8 mouse cellular contexts compared by ENCODE assay signal in genomic region chr8:92354536-92355482, GRCm38 (mm10). TPM values are rescaled to one million over a fixed set of nuclear protein-coding genes. Genes with fewer than 3 reads are reported as not detected.
DNase-seq lines count a peak whose midpoint lies in the region; ATAC-seq and TF ChIP-seq lines count a peak whose summit lies in the region.

No protein-coding gene starts in this region.

- H3K27ac ChIP-seq in bone marrow, adult 2 months (ENCODE audit: control insufficient read depth, insufficient read depth, low read depth, low read length, poor library complexity), result no peak overlapping the region
- H3K27ac ChIP-seq in heart, embryonic 16.5 days (ENCODE audit: low read length), result peak overlapping the region; percentile 89
- H3K27ac ChIP-seq in liver, embryonic 16.5 days (ENCODE audit: low read length), result no peak overlapping the region

- H3K4me2 ChIP-seq in heart, embryonic 16.5 days (ENCODE audit: low read depth, low read length), result peak overlapping the region; percentile 87
- H3K4me2 ChIP-seq in liver, embryonic 16.5 days (ENCODE audit: low read depth, low read length), result peak overlapping the region; percentile 96

- H3K9me3 ChIP-seq in heart, embryonic 16.5 days (replicated peaks; ENCODE audit: control insufficient read depth, low read length), result no peaks in the 10 kb centered on the region
- no peaks in the 10 kb centered on the region for H3K9me3 ChIP-seq in liver, embryonic 16.5 days (replicated peaks; ENCODE audit: control insufficient read depth, low read length)

- no peaks in the 10 kb centered on the region for H3K36me3 ChIP-seq in heart, embryonic 16.5 days (ENCODE audit: control insufficient read depth, insufficient read depth)
- H3K36me3 ChIP-seq in liver, embryonic 16.5 days (ENCODE audit: control insufficient read depth, insufficient read depth), result no peaks in the 10 kb centered on the region

- H3K4me1 ChIP-seq in bone marrow, adult 2 months (ENCODE audit: control insufficient read depth, insufficient read depth, low read length), result no peaks in the 10 kb centered on the region
- H3K4me1 ChIP-seq in heart, embryonic 16.5 days (ENCODE audit: control insufficient read depth, insufficient read depth, low read length), result peaks cover 15% of the 10 kb centered on the region
- H3K4me1 ChIP-seq in liver, embryonic 16.5 days (ENCODE audit: control insufficient read depth, low read depth, low read length), result peaks cover 18% of the 10 kb centered on the region

- DNase-seq in heart, adult 11 months, result peak; percentile 83
- DNase-seq in heart, adult 8-10 months (ENCODE audit: low spot score), result no peak
- DNase-seq in retina, postnatal 1 day, result peak; percentile 58
- DNase-seq in thymus, postnatal 14 days, result no peak
- no peak for DNase-seq in urinary bladder, adult 18-20 months (ENCODE audit: low spot score in 2 of 2)

- TF ChIP-seq POLR2A in bone marrow, adult 2 months (IDR thresholded peaks at IDR 0.05; ENCODE audit: borderline replicate concordance, control insufficient read depth, low read depth, low read length), result no peak

- peak overlapping the region; percentile 76 for H3K9ac ChIP-seq in heart, embryonic 16.5 days (ENCODE audit: low read length)
- peak overlapping the region; percentile 72 for H3K9ac ChIP-seq in liver, embryonic 16.5 days (ENCODE audit: low read depth, low read length)

- WGBS in bone marrow, adult 2 months, result 17% methylated on average over 22 of the region's 22 CpGs
- WGBS in heart, embryonic 16.5 days, result 6% methylated on average over 22 of the region's 22 CpGs
- 9% methylated on average over 22 of the region's 22 CpGs for WGBS in liver, embryonic 16.5 days (ENCODE audit: insufficient replicate concordance)

- ATAC-seq in heart, embryonic 16.5 days (replicated peaks; ENCODE audit: extremely low read depth, insufficient read depth, low FRiP score), result no peak
- ATAC-seq in liver, embryonic 16.5 days (ENCODE audit: low read depth), result no peak

- H3K27me3 ChIP-seq in heart, embryonic 16.5 days (ENCODE audit: control insufficient read depth, insufficient read depth, low read length), result peaks cover 13% of the 10 kb centered on the region
- H3K27me3 ChIP-seq in liver, embryonic 16.5 days (ENCODE audit: control insufficient read depth, insufficient read depth, low read depth, low read length), result peaks cover 42% of the 10 kb centered on the region

- no peak for TF ChIP-seq CTCF in bone marrow, adult 2 months (IDR thresholded peaks at IDR 0.05; ENCODE audit: control insufficient read depth, insufficient read depth, low read length)

- peak overlapping the region; percentile 21 for H3K4me3 ChIP-seq in bone marrow, adult 2 months (replicated peaks; ENCODE audit: control insufficient read depth, low read depth, low read length)
- peak overlapping the region; percentile 77 for H3K4me3 ChIP-seq in heart, embryonic 16.5 days (ENCODE audit: low read length)
- H3K4me3 ChIP-seq in liver, embryonic 16.5 days (ENCODE audit: low read depth, low read length), result peak overlapping the region; percentile 74

RNA-seq across cellular contexts. Expression of gene Irx5, which starts 2.6 kb away (rescaled TPM):
- total RNA-seq in heart, adult 8-10 months (2022), result 10 to 100 TPM in 3 of 4 experiments, 1 to 10 TPM in 1; 8.3 to 13.6 (median 10.7) TPM
- not detected in 2 replicates for polyA plus RNA-seq in bone marrow, adult 2 months (2011; ENCODE audit: insufficient read depth, insufficient read length, low replicate concordance, missing spikeins)
- polyA plus RNA-seq in heart, embryonic 16.5 days (2015; fragmentation: Nextera tagmentation; extraction: Ambion mirVana), result 6.3 and 6.4 TPM in 2 replicates
- polyA plus RNA-seq in liver, embryonic 16.5 days (2015; fragmentation: Nextera tagmentation; extraction: Ambion mirVana), result not detected in 2 replicates

Comparison
In these comparisons a context has a peak if more than half of its experiments do, and no peak if none do; other contexts are left out.
1. DNase-seq: peak in heart, adult 11 months (single experiment) and retina, postnatal 1 day (single experiment); none in heart, adult 8-10 months (single experiment), thymus, postnatal 14 days (single experiment) and urinary bladder, adult 18-20 months (0 of 2).
2. H3K4me3 ChIP-seq: peak in every context shown above with its lines; median percentile 77 in heart, embryonic 16.5 days; 74 in liver, embryonic 16.5 days; 21 in bone marrow, adult 2 months.